Mouse (Mus musculus): ENCODE data around the gene Dnajc4. TPM values are rescaled to one million over a fixed set of nuclear protein-coding genes. Genes with fewer than 3 reads are reported as not detected.

Dnajc4 gene
- polyA plus RNA-seq, 1 experiment = 20.6 TPM

DNA sequence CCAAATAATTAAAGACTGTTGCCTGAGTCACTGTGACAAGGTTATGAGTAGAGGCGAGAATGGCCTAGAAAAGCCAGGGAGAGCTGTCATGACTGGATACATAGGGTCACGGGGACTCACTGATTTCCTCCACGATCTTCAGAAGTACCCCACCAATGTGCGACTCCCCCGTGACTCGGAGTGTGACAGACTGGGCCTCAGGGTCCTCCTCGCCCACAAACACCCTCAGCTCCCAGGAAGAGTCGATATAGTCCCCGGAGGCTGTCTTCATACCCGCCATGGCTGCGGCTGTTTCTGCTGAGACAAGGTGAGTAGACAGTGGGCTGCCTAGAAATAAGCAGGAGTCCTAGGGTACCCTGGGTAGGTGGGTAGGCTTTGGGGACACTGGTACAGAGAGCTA lies 26.2 kb upstream of the Dnajc4 start:
- Histone ChIP-seq H3K27me3 (replicated peaks) (no peaks in the 10 kb centered on the region), H3K4me1 (peaks cover 85% of the 10 kb centered on the region), H3K4me3 (replicated peaks) (peak overlapping the region; percentile 96), H3K9me3 (no peaks in the 10 kb centered on the region), H3K36me3 (replicated peaks; ENCODE audit: low read length) (peaks cover 90% of the 10 kb centered on the region)
- no peak for TF ChIP-seq GATA1 (IDR thresholded peaks at IDR 0.05; ENCODE audit: borderline replicate concordance, low read length)
- TF ChIP-seq FLI1 (IDR thresholded peaks at IDR 0.05; ENCODE audit: low read length) = no peak

DNA sequence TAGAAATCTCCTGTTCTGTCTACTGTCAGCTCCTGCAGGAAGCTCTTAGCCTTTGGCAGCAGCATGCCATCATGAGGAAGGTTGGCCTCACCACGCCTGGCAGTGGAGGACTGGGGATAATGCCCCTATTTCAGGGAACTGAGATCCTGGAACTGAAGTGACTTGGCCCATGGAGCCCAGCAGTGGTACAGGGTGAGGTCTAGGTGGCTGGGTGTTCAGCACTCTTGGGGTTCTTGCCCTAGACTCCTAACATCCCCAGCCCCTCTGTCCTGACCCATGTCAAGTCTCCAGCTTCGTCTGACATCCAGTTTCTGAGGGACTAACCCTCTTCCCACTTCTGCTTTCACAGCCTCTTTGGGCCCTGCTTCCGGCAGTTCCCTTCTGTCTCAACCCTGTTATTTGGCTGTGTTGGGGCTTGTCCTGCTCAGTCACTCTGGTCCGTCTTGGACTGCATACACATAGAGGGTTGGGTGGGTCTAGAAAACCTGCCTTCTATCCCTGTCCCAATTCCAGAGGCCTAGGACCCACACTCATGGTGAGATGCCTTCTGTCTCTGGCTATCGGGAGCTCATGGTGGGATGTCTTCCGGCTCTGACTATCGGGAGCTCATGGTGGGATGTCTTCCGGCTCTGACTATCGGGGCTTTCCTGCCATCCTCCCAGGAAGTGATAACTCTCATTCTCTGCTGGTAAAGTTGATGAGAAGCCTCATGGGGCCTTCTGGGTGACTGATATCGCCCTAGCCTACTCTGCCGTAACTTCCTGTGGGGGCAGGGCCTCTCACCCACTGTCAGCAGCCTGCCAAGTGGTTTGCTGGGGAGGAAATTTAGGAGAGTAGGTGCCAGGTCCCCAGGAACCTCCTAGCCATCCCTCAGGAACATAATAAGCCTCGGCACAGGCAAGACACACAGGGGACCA lies 25.4 kb upstream of the Dnajc4 start:
- Histone ChIP-seq H3K9me3 (no peaks in the 10 kb centered on the region), H3K36me3 (replicated peaks; ENCODE audit: low read length) (peaks cover 90% of the 10 kb centered on the region), H3K4me3 (replicated peaks) (peak overlapping the region; percentile 96), H3K4me1 (peaks cover 86% of the 10 kb centered on the region), H3K27me3 (replicated peaks) (no peaks in the 10 kb centered on the region)
- TF ChIP-seq FLI1 (IDR thresholded peaks at IDR 0.05; ENCODE audit: low read length) (peak; percentile 93), GATA1 (IDR thresholded peaks at IDR 0.05; ENCODE audit: borderline replicate concordance, low read length) (peak; percentile 92)

DNA sequence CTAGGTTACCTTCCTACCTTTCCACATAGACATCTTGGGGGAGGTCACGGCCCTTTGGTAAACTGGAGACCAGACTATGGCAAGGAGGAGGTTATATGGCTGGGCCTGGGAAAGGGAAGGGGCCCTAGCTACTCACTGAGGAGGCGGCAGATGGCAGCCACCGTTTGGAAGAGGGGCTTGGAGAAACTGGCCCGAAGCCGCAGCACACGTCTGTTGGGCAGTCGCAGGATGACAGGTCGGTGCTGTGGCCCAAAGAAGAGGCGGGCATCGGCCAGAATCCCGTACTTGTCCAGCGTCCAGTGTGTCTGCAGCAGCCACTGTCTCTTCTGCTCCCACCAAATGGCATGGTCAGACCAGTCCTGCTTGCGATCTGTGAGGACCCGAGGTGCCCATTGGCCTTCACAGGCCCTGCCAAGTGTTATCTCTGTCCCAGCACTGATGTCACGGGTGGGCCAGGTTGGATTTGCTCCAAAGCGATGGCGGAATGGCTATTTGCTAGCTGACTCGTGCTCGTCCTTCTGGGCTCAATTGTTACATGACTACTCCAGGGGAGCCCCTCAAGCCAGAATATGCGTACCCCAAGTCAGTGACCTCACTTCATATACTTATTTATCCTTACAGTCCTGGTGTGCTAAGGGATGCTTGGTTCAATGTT lies 22.2 kb upstream of the Dnajc4 start:
- TF ChIP-seq FLI1 (IDR thresholded peaks at IDR 0.05; ENCODE audit: low read length) = no peak
- TF ChIP-seq GATA1 (IDR thresholded peaks at IDR 0.05; ENCODE audit: borderline replicate concordance, low read length) = no peak
- peaks cover 85% of the 10 kb centered on the region for H3K36me3 ChIP-seq (replicated peaks; ENCODE audit: low read length)
- H3K4me1 ChIP-seq = peaks cover 76% of the 10 kb centered on the region
- H3K4me3 ChIP-seq (replicated peaks) = peak overlapping the region; percentile 89
- no peaks in the 10 kb centered on the region for H3K27me3 ChIP-seq (replicated peaks)
- no peaks in the 10 kb centered on the region for H3K9me3 ChIP-seq

DNA sequence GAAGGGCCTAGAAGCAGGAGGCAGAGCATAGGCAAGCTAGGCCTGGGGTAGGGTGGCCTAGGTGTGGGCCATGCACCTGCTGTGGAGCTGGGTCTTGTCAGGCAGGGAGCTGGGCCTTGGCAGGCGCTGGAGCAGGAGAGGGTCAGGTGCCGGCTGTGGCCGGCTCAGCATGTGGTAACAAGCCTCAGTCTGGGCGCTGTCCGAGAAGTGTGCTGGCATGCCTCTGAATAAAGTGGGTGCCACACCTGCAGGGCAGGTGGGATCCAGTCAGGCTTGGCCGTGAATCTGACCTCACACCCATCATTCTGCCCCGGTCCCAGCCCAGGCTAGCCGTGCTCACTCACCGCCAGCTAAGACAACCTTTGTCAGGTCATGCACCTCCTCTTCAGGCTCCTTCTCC lies 21.6 kb upstream of the Dnajc4 start:
- Histone ChIP-seq H3K4me3 (replicated peaks) (peak overlapping the region; percentile 89), H3K4me1 (peaks cover 78% of the 10 kb centered on the region), H3K9me3 (no peaks in the 10 kb centered on the region), H3K27me3 (replicated peaks) (no peaks in the 10 kb centered on the region), H3K36me3 (replicated peaks; ENCODE audit: low read length) (peaks cover 88% of the 10 kb centered on the region)
- TF ChIP-seq FLI1 (IDR thresholded peaks at IDR 0.05; ENCODE audit: low read length) (no peak), GATA1 (IDR thresholded peaks at IDR 0.05; ENCODE audit: borderline replicate concordance, low read length) (no peak)

DNA sequence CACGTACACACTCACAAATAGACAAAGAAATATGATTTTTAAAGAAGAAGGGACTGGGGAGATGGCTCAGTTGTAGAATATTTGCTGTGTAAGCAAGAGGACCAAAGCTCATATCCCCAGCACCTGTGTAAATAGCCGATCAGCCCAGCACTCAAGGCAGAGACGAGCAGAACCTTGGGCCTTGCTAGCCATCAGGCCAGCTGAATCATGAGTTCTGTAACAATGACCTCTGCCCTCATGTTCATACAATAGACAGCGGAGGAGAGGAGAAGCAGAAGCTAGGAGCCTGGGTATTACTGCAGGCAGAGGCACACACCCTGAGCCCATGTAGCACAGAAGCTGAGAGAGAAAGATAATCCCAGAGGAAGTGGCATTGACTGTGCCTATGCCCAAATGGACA lies 20.1 kb upstream of the Dnajc4 start:
- no peak for TF ChIP-seq GATA1 (IDR thresholded peaks at IDR 0.05; ENCODE audit: borderline replicate concordance, low read length)
- TF ChIP-seq FLI1 (IDR thresholded peaks at IDR 0.05; ENCODE audit: low read length) = no peak
- peaks cover 87% of the 10 kb centered on the region for H3K4me1 ChIP-seq
- H3K4me3 ChIP-seq (replicated peaks) = peak overlapping the region; percentile 89
- no peaks in the 10 kb centered on the region for H3K9me3 ChIP-seq
- H3K27me3 ChIP-seq (replicated peaks) = no peaks in the 10 kb centered on the region
- peaks cover 86% of the 10 kb centered on the region for H3K36me3 ChIP-seq (replicated peaks; ENCODE audit: low read length)

DNA sequence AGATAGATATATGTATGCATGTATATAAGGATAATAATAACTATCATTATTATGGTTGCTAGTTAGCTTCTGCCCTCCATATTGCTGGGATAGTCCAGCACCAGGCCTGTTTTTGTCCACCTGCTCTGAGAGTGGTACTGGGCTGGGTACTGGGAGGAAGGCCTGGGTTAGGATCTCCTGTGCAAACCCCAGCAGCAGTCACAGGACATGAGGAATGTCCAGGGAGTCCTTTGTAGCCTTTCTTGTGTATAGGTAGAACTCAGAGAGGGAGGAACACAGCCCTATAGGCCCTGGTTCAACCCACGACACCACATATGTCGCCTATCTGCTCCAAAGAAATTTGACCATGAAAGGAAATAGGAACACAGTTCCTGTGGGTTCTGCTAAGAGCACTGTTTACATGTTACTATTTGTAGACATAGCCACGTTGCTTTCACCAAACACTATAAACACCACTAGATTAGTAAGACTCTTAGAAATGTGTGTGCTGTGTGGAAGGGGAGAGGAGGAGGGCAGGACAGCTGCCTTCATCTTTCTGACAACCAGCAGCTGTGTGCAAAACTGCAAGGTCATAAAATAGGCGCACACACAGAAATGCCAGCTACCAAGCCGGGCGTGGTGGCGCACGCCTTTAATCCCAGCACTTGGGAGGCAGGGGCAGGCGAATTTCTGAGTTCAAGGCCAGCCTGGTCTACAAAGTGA lies 14.7 kb upstream of the Dnajc4 start:
- Histone ChIP-seq H3K27me3 (replicated peaks) (no peaks in the 10 kb centered on the region), H3K4me3 (replicated peaks) (peak overlapping the region; percentile 56), H3K36me3 (replicated peaks; ENCODE audit: low read length) (peaks cover 87% of the 10 kb centered on the region), H3K4me1 (peaks cover 87% of the 10 kb centered on the region), H3K9me3 (no peaks in the 10 kb centered on the region)
- TF ChIP-seq FLI1 (IDR thresholded peaks at IDR 0.05; ENCODE audit: low read length) (no peak), GATA1 (IDR thresholded peaks at IDR 0.05; ENCODE audit: borderline replicate concordance, low read length) (no peak)

DNA sequence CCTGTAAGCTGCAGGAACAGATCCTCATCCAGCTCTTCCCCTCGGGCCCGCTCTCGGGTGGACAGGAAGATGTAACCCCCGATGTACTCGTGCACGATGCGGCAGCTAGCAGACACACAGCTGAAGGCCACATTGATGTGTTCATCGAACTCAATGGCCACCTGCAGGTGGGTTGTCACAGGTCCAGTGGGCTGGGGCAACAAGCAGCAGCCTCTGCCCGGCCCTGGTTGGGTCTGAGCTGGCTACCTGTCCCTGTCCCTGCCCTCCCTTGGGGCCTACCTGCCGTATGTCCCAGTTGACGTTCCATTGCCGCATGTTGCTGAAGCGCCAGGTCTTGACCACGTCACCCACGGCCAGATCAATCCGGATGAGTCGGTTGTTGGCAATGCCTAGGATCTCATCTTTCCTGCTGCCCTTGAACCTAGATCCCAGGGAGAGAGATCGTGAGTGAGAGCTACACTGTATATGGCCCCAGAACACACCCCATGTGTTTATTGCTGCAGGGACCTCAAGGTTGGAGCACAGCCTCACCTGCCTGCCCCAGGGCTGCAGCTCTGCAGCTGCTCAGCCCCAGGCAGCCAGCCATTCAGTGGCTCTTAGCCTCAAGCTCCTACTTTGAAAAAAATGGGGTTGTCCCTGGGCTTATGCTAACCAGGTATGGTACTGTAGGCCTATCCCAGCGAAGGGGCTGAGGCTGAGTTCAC lies 7.1 kb upstream of the Dnajc4 start:
- no peak overlapping the region for H3K4me3 ChIP-seq (replicated peaks)
- TF ChIP-seq GATA1 (IDR thresholded peaks at IDR 0.05; ENCODE audit: borderline replicate concordance, low read length) (no peak), FLI1 (IDR thresholded peaks at IDR 0.05; ENCODE audit: low read length) (no peak)
- no peaks in the 10 kb centered on the region for H3K9me3 ChIP-seq
- H3K27me3 ChIP-seq (replicated peaks) = no peaks in the 10 kb centered on the region
- peaks cover 72% of the 10 kb centered on the region for H3K36me3 ChIP-seq (replicated peaks; ENCODE audit: low read length)
- peaks cover 98% of the 10 kb centered on the region for H3K4me1 ChIP-seq

DNA sequence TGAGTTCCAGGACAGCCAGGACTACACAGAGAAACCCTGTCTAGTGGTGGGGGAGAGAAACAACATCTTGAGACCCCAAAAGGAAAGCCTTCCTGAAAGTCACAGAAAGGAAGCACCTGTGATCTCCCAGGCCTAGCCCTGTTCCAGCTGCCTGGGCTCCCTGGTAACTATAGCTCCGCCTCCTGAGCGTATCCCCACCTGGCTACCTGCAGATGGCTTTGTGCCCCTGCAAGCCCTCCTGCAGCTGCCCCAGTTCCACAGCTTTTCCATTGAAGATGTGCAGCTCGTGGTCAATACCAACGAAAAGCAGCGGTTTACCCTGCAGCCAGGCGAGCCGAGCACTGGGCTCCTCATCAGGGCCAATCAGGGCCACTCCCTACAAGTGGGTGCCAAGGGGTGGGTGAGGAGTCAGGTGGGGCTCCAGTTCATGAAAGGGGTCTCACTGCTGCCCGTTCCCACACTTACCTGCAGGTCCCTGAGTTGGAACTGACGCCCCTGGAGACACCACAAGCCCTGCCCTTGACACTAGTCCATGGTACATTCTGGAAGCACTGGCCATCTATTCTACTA lies 5.4 kb upstream of the Dnajc4 start:
- Histone ChIP-seq H3K27me3 (replicated peaks) (no peaks in the 10 kb centered on the region), H3K9me3 (no peaks in the 10 kb centered on the region), H3K4me3 (replicated peaks) (peak overlapping the region; percentile 6), H3K4me1 (peaks cover 97% of the 10 kb centered on the region), H3K36me3 (replicated peaks; ENCODE audit: low read length) (peaks cover 61% of the 10 kb centered on the region)
- no peak for TF ChIP-seq FLI1 (IDR thresholded peaks at IDR 0.05; ENCODE audit: low read length)
- TF ChIP-seq GATA1 (IDR thresholded peaks at IDR 0.05; ENCODE audit: borderline replicate concordance, low read length) = no peak

DNA sequence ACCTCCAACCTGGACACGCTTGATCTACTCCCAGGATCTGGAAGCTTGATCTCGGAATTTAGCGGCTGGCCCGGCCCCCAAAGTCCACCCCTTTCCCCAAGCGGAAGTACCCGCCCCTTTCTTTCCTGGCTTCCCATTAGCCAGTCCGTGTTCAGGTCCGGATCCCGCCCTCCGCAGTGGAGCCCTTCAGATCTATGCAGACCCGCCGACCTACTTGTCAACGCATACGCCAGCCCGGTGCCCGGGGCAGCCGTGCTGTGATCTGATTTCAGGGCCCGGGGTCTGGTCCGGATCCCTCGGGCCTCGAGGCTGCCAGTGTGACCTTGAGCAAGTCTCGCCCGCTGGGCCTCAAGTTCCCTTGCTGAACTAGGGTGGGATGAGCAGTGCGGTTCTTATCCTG lies 3.6 kb upstream of the Dnajc4 start, which contains the start of the genes Nudt22 and Trpt1:
Gene Nudt22 (minus strand): TSS at position 112 of the 400 bp plus-strand sequence.
Gene Trpt1 (plus strand): TSS at position 126 of the 400 bp plus-strand sequence.
- Histone ChIP-seq H3K27me3 (replicated peaks) (no peaks in the 10 kb centered on the region), H3K4me1 (peaks cover 89% of the 10 kb centered on the region), H3K9me3 (no peaks in the 10 kb centered on the region), H3K4me3 (replicated peaks) (peak within 1 kb of the TSS; percentile 91), H3K36me3 (replicated peaks; ENCODE audit: low read length) (peaks cover 43% of the 10 kb centered on the region)
- TF ChIP-seq FLI1 (IDR thresholded peaks at IDR 0.05; ENCODE audit: low read length) = no peak
- no peak for TF ChIP-seq GATA1 (IDR thresholded peaks at IDR 0.05; ENCODE audit: borderline replicate concordance, low read length)

Measured in megakaryocyte, embryonic 14.5 days (primary cell).